Mouse (Mus musculus) Patski (cell line): ENCODE measurements around the gene Rnf114. TPM values are rescaled to one million over a fixed set of nuclear protein-coding genes. Genes with fewer than 3 reads are reported as not detected.

Experiments used
- ATAC-seq: fragments of 100-300 bp; one replicate; pipeline ENCODE4 v1.8.0; 2021
- CTCF ChIA-PET: fragments of 350-600 bp; sonication (Branson Sonifier 250); formaldehyde crosslinking; loops from one replicate; lab custom pipeline; 2022; ENCODE audit warnings: inconsistent platforms; lab: Charles Lee
- POLR2A ChIA-PET: fragments of 350-600 bp; sonication (Branson Sonifier 250); formaldehyde crosslinking; loops from one replicate; lab custom pipeline; 2022; ENCODE audit warnings: antibody characterized with exemption, inconsistent platforms; lab: Charles Lee
- DNase-seq: peaks from one replicate; pipeline ENCODE4 v3.0.0-alpha.2; 2011; ENCODE audit warnings: low read depth, low spot score
- H3K27me3 ChIP-seq: fragments of 371-371 bp; one replicate; pipeline ENCODE4 v1.5.1; 2021
- CTCF ChIP-seq: fragments of 100-300 bp; IDR thresholded peaks from one replicate; pipeline ENCODE4 v1.5.1; 2021
- in situ Hi-C: fragments of 300-500 bp; cut with MboI; formaldehyde crosslinking; loops from 3 replicates; pipeline ENCODE4 v1.11.1; 2018; ENCODE audit warnings: low pct_unique_long_range_greater_than_20kb, mixed read lengths
- polyA plus RNA-seq: library from polyadenylated mRNA; unstranded; gene quantifications from one replicate; pipeline ENCODE4 v1.2.3, GENCODE M21; 2021

The Rnf114 gene
- polyA plus RNA-seq, 1 experiment from 2014 or later = 69.4 TPM

DNA sequence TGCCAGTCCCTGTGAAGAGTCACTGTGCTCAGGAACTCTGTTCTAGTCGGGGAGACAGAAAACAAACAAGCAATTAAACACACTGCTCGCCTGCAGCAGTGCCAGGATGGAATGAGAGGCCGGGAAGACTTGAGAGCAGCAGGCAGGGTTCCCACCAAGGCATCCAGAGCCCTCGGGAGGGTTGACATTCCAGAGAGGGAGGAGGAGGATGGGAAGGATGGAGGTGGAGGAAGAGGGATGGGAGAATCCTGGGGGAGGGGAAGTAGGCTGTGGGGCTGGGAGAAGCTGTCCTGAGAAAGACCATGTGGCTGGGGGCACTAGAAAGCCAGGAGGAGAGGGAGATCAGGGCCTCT, 51.5 kb downstream of the Rnf114 start:
- ATAC-seq (no peak), DNase-seq (no peak)
- H3K27me3 ChIP-seq = no peaks in the 10 kb centered on the region
- POLR2A ChIA-PET = no interaction called here
- CTCF ChIA-PET = interaction anchor here (1.4 kb wide), 2 partner anchors 12 to 16 kb away, joined by 3 read pairs; no protein-coding TSS in a partner anchor
- no peak for TF ChIP-seq CTCF
- in situ Hi-C loops = no loop called here

DNA sequence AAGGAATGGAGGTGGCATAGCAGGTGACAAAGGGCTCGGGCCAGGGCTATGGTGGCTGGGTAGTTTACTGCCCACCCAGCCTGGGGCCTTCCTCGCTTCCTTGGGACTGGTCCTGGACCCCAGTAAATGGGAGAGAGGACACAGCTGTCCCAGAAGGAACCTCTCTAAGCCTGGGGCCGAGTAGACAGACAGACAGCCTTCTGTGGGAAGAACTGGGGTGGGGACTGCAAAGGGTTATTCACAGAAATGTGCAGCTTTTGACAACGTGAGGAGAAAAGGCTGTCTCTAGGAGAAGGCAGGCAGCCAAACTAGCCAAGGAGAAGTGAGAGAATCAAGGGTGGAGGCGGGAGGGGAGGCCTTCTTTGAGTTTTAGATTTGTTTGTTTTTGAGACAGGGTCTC, 52.0 kb downstream of the Rnf114 start:
- DNase-seq = no peak
- POLR2A ChIA-PET = no interaction called here
- ATAC-seq = no peak

DNA sequence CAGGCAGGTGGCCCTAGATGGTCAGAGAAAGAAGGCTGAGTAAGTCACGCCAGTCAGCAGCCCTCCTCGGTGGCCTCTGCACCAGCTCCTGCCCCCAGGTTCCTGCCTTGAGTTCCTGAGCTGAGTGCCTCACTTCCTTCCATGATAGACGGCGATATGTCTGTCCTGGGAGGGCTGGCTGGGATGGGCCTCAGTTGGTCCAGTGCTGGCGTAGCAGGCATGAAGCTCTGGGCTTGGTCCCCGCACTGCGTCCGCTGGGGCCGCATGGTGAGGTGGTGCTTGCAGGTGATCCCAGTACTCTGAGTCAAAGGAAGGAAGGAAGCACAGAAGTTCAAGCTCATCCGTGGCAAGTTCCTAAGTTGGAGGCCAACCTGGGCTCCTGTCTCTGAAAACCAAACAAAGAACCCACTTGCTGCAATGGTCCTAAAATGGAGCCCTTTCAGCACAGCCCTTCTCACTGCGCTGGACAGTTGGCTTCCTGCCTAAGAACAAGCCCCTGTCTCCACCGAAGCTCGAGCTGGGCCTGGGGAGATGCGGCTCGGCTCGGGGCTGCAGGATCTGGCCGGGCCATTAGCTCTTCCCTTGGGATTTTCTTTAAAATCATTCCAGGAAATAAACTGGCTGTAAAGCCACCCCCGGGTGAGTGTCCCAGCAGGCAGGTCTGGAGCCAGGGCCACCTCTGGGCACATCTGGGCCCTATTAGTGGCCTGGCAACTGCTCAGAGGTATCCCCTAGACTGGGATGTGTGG, 54.2 kb downstream of the Rnf114 start:
- TF ChIP-seq CTCF = no peak
- in situ Hi-C loops = no loop called here

More for the DNA sequence above, 52.0 kb downstream of the Rnf114 start:
- H3K27me3 ChIP-seq = no peaks in the 10 kb centered on the region
- in situ Hi-C loops = no loop called here
- CTCF ChIA-PET = interaction anchor here (1.4 kb wide), 1 partner anchor 15 kb away, joined by 3 read pairs; no protein-coding TSS in a partner anchor
- no peak for TF ChIP-seq CTCF

DNA sequence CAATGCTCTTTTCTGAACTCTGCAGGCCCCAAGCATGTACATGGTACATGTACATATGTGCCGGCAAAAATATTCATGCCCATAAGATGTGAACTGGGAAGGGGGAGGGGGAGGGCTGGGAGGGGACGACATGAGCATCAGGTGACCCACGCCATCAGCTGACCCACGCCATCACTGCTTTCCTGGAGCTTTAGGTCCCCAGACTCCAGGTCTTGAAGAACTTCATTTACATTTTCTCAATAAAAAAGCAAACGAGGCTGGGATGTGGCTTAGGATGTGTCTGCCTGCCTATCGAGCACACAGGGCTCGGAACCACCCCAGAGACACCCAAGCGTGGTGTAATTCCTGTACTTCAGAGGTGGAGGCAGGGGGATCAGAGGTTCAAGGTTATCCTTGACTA, 55.0 kb downstream of the Rnf114 start:
- DNase-seq = no peak
- no peaks in the 10 kb centered on the region for H3K27me3 ChIP-seq
- in situ Hi-C loops = no loop called here
- ChIA-PET POLR2A (no interaction called here), CTCF (no interaction called here)
- no peak for ATAC-seq
- no peak for TF ChIP-seq CTCF

More for the DNA sequence above, 54.2 kb downstream of the Rnf114 start:
- ATAC-seq (no peak), DNase-seq (no peak)
- ChIA-PET POLR2A (interaction anchor here (0.6 kb wide), 2 partner anchors 13 to 126 kb away, joined by 3 to 4 read pairs; no protein-coding TSS in a partner anchor), CTCF (interaction anchor here (0.8 to 1.1 kb wide), 2 partner anchors 20 to 133 kb away, joined by 3 read pairs; no protein-coding TSS in a partner anchor)
- H3K27me3 ChIP-seq = no peaks in the 10 kb centered on the region

DNA sequence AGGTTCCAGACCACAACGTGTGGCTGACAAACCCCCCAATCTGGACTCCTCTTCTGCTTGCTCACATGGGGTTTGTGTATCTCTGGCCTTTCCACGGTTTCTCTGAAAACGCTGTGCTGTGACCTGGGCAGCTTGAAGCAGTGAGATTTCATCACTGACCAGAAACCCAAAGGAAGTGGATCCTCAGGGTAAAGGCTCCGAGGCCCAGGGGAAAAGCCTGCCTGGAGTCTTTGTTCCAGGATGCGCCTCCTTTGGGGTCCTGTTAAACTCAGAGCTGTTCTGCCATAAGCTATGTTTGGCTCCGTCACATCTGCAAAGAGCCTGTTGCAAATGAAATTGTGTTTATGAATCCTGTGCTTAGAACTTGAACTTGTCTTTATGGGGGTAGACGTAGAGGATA, 56.5 kb downstream of the Rnf114 start:
- POLR2A ChIA-PET = no interaction called here
- ATAC-seq (no peak), DNase-seq (no peak)
- CTCF ChIA-PET = no interaction called here
- no peaks in the 10 kb centered on the region for H3K27me3 ChIP-seq
- in situ Hi-C loops = no loop called here
- no peak for TF ChIP-seq CTCF

DNA sequence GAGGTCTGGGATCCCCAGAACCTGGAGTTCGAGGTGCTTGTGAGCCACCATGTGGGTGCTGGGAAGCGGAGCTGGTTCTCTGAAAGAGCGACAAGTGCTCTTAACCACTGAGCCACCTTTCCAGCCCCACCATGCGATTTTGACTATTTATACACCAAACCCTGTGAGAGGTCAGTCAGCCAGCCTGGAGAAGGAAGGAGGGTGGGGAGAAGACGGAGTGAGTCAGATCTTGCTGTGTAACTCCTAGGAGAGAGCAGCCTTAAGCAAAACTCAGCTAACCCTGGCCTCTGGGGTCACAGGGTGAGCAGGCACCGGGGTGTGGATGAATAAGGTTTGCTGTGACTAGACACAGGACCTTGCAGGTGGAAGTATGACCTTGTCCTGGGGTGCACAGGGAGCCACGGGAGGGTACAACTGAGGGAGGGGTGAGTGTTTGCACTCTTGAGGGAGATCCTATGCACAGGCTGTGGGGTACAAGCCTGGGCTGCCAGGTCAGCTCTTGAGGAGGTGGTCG, 58.0 kb downstream of the Rnf114 start:
- TF ChIP-seq CTCF = no peak
- in situ Hi-C loops = no loop called here
- ChIA-PET CTCF (interaction anchor here (1.7 to 1.8 kb wide), 2 partner anchors 19 to 55 kb away, joined by 4 to 5 read pairs; no protein-coding TSS in a partner anchor), POLR2A (no interaction called here)
- H3K27me3 ChIP-seq = no peaks in the 10 kb centered on the region
- no peak for ATAC-seq
- DNase-seq = no peak

DNA sequence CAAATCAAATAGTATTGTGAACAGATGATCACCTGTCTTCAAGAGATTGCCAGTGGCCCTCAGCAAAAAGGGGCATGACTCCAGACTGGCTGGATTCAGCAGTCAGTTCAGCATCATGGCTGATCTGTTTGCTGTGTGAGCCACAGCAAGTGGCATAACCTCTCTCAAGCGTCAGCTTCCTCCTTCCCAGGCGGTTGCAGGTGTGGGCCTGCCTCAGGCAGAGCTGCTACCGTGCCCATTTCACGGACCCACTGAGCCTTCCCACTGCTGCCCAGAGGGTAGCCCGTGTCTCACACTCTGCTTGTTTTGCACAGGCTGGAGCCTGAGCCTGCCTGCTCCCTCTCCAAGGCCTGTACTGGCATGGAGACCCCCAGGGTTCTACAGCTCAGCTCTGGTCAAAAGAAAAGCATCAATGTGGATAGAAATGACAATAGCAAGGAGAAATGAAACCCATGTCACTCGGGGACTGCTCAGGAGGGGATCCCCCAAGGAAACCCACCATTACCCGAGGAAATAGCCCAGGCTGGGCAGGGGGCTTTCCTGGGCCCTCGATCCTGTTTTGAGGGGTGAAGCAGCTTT, 59.0 kb downstream of the Rnf114 start:
- ChIA-PET POLR2A (no interaction called here), CTCF (interaction anchor here (1.7 to 1.8 kb wide), 2 partner anchors 20 to 54 kb away, joined by 4 to 5 read pairs; no protein-coding TSS in a partner anchor)
- TF ChIP-seq CTCF = no peak
- DNase-seq (no peak), ATAC-seq (no peak)
- in situ Hi-C loops = no loop called here
- H3K27me3 ChIP-seq = no peaks in the 10 kb centered on the region

DNA sequence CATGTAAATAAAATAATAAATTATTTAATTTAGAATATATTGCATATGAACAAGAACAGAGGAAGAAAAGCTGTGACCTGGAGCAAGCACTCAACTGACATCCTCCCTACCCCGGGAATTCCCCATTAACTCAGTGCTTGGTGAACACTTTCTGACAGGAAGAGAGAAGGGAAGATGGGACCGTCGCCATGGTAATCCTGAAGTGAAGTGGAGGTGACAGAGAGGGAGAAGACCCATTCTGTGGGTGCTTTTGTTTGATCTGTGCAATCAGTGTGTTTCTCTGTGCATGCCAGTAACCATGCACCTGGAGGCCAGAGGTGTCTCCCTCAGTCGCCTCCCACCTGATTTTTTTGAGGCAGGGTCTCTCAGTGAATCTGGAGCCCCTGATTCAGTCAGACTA, 59.8 kb downstream of the Rnf114 start:
- H3K27me3 ChIP-seq = no peaks in the 10 kb centered on the region
- ChIA-PET POLR2A (no interaction called here), CTCF (interaction anchor here (1.8 kb wide), 1 partner anchor 21 kb away, joined by 5 read pairs; no protein-coding TSS in a partner anchor)
- TF ChIP-seq CTCF = no peak
- ATAC-seq = no peak
- in situ Hi-C loops = no loop called here
- no peak for DNase-seq

DNA sequence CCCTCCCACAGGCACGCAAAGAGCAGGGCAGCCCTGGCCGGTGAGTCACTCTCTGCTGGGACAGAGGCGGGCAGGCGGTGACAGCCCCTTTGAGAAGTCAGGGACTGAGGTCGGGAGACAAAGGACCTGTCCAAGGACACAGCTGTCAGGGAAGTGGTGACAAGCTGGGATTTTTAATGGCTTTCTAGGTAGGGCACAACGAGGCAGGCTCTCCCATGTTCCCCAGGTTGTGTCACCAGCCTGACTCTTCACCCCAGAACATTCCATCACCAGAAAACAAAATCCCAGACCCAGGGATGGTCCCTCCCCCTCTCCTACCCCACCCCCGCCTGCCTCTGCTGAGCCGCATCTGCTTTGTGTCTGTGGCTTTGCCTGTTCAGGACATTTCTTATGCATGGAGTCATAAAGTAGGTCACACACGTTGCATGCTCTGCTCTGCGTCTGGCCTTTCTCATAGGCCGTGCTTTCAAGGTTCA, 60.5 kb downstream of the Rnf114 start:
- TF ChIP-seq CTCF = no peak
- peak; percentile 75 for ATAC-seq
- H3K27me3 ChIP-seq = no peaks in the 10 kb centered on the region
- ChIA-PET POLR2A (no interaction called here), CTCF (no interaction called here)
- DNase-seq = no peak
- in situ Hi-C loops = no loop called here

DNA sequence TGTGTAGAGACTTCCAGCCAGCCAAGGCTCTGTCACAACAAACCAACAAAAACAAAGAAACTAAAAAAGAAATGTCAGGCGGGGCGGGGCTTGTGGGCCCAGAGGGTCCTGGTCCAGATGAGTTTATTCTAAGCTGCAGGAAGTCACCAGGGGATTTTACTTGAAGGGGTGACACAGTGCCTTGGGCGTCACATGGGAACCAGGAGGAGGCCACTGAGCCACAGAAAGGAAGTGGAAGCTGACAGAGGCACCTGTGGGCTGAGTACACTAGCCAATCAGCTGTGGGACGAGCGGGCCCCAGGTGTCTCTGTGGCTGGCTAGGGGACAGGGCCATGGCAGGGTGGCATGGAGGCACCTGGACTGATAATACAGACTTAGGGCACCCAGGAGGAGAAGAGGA, 63.3 kb downstream of the Rnf114 start:
- ChIA-PET POLR2A (no interaction called here), CTCF (no interaction called here)
- DNase-seq = no peak
- in situ Hi-C loops = no loop called here
- H3K27me3 ChIP-seq = no peaks in the 10 kb centered on the region
- ATAC-seq = no peak
- TF ChIP-seq CTCF = no peak

DNA sequence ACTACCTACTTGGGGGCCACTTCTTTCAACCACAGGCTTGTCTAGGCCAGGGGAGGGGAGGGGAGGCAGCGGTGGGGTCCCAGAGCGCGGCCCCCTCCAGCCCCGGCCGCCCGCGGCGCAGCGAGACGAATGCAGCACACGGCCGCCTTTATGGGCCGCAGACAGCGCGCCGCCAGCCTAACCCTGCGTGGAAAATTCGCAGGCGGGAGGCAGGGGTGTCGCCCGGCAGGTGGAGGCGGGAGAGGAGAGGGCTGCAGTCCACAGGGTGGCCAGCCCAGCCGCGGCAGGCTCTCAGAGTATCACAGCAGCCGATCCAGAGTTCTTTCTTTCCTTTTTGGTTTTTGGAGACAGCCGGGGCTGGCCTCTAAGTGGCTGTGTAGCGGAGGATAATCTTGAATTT, 67.0 kb downstream of the Rnf114 start:
- no peak for DNase-seq
- ATAC-seq = no peak
- POLR2A ChIA-PET = no interaction called here

More for the DNA sequence above, 67.0 kb downstream of the Rnf114 start:
- in situ Hi-C loops = no loop called here
- TF ChIP-seq CTCF = no peak
- no peaks in the 10 kb centered on the region for H3K27me3 ChIP-seq
- CTCF ChIA-PET = interaction anchor here (1.2 kb wide), 1 partner anchor 15 kb away, joined by 3 read pairs; no protein-coding TSS in a partner anchor
